ENCODE assay signal across 16 mouse cellular contexts in the genomic region with DNA sequence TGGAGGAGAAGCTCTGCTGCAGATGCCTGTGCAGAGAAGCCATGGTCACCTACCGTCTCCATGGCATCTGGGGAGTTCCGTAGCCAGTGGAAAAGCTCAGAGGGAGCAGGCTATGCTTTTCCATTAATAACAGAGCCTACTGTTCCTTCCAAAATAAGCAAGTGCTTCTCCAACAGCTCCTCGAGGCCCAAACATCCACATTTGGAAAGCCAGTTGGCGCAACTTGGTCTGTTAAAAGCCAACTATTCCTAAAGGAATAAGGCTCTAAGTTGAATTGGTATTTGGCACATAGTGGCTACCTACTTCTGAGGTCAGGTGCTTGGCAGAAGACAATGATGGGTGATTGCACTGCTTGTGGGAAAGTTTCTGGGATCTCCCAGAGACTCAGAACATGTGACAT.
"Had no signal": no experiment of that assay in that cellular context is flagged by ENCODE, and none has a peak within 500 bp of the region (broad histone marks: within the 10 kb centered on the region; RNA-seq: fewer than 3 reads in every experiment).

No protein-coding gene starts in this region.

- H3K4me1 ChIP-seq: limb, embryonic 10.5 days; limb, embryonic 13.5 days; liver, embryonic 12.5 days; liver, embryonic 15.5 days; lung, embryonic 15.5 days had no signal

- H3K4me3 ChIP-seq: layer of hippocampus, adult 2 months; limb, embryonic 10.5 days; limb, embryonic 13.5 days; liver, embryonic 12.5 days; liver, embryonic 15.5 days; lung, embryonic 15.5 days had no signal

- H3K9me3 ChIP-seq: limb, embryonic 10.5 days; limb, embryonic 13.5 days; liver, embryonic 12.5 days; liver, embryonic 15.5 days; lung, embryonic 15.5 days had no signal

- DNase-seq: kidney, postnatal 25 days; layer of hippocampus, adult 9-11 months; liver; lung, adult 18-20 months; lung, postnatal 10 days; lung, postnatal 36 days; midbrain, embryonic 14.5 days; thymus, adult 18-20 months; thymus, postnatal 36 days had no signal

- H3K36me3 ChIP-seq: limb, embryonic 10.5 days; liver, embryonic 12.5 days; liver, embryonic 15.5 days; lung, embryonic 15.5 days had no signal

- H3K27ac ChIP-seq: kidney, postnatal 0 days; layer of hippocampus, adult 2 months; limb, embryonic 10.5 days; limb, embryonic 13.5 days; liver, embryonic 12.5 days; liver, embryonic 15.5 days; lung, embryonic 15.5 days had no signal

- H3K27me3 ChIP-seq: limb, embryonic 13.5 days; liver, embryonic 12.5 days; liver, embryonic 15.5 days; lung, embryonic 15.5 days had no signal
